Mouse (Mus musculus): ENCODE measurements around the gene Ip6k1.

The Ip6k1 gene

DNA sequence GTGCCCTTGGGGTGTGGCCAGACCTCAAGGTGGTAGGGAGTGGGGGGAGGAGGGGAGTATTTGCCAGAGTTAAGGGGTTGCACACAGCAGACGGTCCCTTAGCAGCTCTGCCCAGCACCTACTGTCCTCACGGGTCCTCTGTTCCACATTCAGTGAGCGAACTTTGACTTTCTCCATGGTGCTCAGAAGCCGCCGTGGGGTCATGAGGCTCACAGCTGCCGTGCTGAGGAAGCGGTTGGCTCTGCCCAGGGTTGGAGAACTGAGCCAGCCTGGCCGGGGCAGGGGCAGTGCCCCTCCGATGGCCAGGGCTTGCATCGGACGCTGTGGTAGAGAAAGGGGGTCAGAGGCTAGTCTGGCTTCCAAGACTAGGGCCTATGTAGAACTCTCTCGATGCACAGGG is 61.1 kb downstream of the Ip6k1 start:
- no peak for DNase-seq

DNA sequence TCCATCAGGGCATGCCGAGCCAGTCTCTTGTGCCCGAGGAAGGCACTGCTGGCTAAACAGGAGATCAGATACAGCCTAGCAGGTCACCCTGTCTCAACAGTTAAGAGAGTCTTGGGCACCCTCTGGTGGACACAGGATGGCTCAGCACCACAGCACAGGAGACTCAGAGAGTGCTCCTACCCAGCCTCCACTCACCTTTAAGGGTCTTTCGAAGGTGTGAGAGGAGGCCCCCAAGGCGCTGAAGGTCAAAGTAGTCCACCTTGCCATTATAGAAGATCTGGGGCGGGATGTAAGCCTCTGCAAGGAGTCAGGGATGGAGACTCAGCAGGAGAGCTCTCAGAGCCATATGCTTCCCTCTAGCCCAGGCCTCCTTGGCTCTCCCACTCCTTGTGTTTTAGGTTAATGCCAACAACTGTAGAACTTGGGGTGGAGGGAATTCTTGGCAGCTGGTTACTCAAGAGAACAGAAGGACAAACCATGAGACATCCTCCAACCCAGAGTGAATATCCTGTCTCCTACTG is 63.2 kb downstream of the Ip6k1 start:
- peak; percentile 59 for DNase-seq

DNA sequence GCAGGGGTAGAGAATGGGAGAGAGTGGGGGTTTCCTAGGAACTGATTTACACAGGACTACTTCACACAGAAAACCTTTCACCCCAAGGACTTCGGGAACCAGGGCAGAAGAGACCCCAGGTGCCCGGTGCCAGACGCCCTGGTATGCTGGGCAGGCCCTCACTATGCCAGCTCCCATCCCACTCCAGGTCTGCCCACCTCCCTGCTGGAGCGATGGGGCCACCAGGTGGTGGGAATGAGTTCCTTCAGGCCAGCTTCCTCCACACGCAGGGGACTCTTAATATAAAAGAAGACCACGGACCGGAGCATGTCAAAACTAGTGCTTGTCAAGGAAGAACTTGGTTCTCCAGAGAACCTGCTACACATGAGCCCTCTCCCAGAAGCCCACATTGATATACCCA is 64.9 kb downstream of the Ip6k1 start:
- no peak for DNase-seq

DNA sequence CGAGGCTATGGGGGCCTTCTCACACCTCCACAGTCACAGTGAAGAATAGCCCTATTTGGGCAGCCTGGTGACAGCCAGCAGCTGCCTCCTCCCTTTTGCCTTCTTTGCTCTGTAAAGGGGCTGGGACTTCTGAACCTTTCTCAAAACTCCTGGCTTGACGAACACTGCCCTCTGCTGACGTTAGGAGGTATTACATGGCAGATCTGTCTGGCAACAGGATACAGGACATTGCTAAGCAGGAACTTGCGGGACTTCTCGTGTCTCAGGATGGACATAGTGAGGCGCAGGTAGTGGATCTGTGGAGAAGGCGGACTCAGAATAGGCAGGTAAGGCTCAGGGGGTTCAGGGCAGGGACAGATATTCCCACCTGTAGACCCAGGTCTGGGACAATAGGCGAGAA is 65.6 kb downstream of the Ip6k1 start:
- peak; percentile 61 for DNase-seq

DNA sequence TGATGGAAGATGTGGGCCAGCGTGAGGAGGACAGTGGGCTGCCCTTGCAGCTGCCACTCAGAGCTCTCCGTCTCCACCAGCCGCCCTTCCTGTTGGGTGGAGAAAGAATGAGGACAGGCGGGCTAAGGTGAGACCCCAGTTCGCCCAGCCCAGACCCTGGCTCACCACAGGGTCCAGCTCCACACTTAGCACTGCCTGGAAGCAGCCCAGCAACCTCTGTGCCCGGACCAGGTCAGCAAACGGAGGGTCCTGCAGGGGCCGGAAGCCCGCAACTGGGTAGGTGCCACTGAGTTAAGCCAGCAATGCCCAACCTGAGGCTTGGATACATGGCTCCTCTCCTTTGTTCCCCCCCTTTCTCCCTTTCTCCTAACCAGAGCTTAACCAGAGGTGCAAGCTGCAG is 66.7 kb downstream of the Ip6k1 start:
- DNase-seq, result no peak

DNA sequence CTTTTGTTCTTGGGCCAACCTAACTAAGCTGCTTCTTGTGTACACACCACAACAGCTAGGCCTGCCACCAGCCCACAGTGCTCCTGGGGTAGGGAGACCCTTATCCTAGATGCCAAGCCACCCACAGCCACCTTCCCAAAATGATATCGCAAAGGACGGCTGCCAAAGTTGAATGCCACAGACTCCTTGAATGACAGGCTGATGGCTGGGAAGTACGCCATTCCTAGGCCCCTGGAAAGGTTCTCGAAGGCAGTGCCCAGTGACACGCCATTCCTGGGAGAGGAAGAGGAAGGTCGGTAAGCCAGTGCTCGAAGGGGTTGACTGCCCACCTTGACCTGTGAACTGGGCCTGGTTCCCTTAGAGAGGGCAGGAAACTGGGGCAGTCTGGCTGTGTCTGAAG is 67.2 kb downstream of the Ip6k1 start:
- no peak for DNase-seq

DNA sequence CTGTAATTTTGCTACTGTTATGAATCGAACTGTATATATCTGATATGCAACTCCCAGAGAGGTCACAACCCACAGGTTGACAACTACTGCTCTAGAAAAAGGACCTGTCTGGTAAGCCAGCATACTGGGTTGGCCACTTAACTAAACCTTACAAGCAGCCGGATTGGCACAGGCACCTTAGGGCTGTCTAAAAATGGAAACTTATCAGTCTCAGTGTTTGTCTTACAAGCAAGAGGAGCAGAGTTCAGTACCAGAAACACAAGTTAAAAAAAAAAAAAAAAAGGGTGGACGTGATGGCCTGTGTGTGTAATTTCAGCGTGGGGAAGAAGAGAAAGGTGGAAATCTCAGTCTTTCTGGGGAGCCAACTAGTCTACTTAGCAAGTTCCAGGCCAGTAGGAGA is 69.5 kb downstream of the Ip6k1 start:
- no peak for DNase-seq

DNA sequence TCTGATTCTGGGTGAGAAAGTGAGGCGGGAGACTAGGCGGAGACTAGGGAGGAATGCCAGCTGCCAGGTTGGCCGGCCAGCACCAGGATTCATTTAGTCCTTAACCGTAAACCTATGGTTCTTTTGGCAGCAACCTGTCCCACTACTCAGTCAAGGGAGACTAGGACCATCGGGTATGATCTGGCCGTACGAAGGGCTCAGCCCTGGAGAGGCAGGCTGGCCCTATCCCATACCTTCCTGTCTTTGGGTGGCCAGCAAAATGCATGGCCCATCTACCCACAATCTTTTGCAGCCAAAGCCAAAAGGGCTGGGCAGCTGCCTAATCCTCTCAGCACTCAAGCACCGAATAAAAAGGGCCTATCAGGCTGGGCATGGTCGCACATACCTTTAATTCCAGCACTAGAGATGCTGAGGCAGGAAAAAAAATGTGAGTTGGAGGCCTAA is 70.2 kb downstream of the Ip6k1 start:
- no peak for DNase-seq

DNA sequence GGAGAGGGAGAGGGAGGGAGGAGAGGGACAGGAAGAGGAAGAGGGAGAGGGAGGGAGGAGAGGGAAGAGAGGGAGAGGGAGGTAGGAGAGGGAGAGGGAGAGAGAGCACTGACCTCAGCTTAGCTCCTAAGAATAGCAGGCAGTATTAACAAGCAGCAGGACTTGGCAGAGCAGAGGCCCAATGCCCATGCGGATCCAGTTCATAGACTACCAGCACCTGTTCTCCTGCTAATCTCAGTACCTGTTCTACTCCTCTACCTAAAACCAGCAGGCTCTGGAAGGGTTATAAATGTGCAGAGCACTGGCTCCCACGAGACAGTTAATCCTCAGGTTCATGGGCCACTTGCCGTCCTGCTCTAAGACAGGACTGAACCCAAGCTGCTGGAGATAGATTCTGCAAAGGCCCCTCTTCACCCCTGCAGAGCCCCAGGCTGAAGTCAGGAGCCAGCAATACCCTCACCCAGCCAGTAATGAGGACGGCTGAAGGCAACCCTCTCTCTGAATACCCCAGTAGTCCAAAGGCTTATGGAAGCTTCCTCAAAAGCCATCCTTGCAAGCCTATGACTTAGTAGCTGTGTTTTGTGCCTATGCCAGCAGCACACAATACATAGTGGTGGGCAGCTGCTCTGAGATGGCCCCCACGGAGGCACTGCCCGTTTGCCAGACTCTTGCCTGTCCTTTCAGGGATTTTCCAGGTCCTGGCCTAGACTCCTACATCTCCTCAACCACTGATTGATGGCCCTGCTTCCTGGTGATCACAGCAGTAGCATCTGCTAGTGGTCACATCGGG is 71.0 kb downstream of the Ip6k1 start:
- no peak for DNase-seq

DNA sequence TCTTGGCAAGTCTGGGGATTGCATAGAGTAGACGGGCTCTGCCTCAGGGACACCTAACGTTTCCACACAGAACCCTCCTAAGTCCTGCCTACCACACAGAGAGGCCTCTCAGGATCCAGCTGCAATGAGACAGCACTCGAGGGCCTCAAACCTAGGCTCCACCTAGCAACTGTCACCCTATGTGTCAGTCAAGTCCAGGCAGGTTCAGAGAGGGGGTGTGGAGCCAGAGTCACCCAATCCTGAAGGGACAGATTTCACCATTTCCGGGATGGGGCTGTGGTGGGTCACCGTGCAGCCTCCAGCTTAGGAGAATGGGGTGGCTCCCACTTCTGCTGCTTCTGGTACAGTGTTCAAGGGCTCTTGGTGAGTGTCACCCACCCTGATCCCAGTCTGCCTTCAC is 77.9 kb downstream of the Ip6k1 start, which contains the start of gene Mst1:
Gene Mst1, plus strand, starts transcription at position 269 of the 400 bp plus-strand sequence.
- no peak for DNase-seq

DNA sequence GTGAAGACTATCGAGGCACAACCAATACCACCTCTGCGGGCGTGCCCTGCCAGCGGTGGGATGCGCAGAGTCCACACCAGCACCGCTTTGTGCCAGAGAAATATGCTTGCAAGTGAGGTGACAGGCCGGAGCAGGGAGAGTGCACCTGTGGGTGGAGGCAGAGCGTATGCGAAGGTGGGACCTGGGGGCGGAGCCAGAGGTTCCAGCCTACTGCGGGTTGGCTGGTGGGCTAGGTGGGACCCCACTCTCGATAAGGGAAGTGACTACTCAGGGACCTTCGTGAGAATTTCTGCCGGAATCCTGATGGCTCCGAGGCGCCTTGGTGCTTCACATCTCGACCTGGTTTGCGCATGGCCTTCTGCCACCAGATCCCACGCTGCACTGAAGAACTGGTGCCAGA is 80.2 kb downstream of the Ip6k1 start:
- DNase-seq, result no peak

DNA sequence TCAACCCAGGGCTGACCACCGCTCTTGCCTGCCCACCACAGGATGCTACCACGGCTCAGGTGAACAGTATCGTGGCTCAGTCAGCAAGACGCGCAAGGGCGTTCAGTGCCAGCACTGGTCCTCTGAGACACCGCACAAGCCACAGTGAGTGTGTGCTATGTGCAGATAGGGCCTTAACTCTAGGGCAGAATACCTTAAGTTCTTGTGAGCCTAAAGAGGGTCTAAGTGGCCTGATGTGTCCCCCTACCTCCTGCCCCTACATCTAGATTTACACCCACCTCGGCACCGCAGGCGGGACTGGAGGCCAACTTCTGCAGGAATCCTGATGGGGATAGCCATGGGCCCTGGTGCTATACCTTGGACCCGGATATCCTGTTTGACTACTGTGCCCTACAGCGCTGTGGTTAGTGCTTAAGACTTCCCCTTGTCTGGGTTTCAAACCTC is 80.7 kb downstream of the Ip6k1 start, which contains the start of gene Rnf123:
Gene Rnf123, minus strand, starts transcription at position 359 of the 444 bp plus-strand sequence.
- no peak for DNase-seq

DNA sequence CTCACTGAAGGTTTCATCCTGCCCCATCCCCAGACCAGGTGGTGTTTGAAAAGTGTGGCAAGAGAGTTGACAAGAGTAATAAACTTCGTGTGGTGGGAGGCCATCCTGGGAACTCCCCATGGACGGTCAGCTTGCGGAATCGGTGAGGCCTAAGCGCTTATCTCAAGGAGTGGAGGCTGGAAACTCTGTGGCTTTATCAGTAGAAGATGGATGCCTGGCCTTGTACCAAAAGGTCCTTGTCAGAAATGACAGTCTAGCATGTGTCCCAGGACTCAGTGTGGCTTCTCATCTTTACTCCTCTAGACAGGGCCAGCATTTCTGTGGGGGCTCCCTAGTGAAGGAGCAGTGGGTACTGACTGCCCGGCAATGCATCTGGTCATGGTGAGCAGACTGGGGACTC is 81.3 kb downstream of the Ip6k1 start:
- no peak for DNase-seq

DNA sequence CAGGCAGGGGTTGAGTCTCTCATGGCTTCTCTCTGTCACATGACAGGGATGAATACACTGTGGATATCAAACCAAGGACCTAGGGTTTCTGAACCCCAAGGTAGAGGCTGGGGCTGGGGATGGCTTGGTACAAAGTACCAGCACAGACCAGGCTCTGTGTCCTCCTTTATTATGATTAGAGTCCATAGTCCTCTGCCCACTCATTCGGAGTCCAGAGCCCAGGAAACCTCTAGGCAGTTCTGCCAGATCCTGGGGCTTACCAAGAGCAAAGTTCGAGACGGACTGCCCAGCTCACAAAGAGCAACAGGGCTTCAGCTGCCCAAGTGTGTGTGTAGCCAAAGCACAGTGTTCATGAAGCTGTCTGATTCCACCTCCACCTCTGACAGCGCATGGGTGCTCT is 83.0 kb downstream of the Ip6k1 start:
- no peak for DNase-seq

DNA sequence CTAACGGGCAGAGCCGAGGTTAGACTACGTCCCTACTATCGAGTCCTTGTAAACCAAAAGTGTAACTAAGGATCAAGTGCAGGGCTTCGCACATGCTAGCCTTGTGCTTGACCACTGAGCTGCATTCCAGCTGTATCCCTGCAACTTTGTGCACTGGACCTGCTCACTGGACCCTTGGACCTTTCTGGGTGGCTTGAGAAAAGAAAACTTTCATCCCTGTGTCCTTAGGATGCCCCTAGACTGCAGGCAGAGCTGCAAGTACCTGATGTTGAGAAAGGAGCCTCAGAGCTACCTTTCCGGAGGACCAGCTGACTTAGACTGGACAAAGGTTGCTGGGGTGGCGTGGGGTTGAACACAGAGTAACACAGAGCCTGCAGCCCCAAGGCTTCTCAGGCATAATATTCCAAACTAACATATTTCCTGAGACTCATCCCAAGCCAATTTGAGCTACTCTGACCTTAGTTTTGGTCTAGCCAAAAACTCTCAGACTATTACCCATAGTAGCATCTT is 88.4 kb downstream of the Ip6k1 start:
- DNase-seq, result no peak

DNA sequence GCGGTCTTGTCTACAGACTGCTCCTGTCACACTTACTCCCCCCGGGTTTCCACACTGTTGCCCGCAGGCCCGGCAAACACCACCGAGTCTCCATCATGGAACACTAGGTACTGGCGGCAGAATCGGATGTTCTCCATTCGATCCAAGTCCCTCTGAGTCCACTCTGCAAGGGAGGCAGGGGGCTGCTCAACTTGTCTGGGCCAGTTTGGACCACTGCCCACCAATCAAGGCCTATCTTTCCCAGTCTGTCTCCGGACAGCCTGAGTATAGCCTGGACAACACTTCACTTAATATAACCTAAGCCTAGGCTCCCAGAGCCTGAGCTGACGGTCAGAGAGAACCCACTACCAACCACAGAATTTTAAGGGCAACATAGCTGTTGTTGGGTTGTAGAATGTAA is 91.3 kb downstream of the Ip6k1 start:
- DNase-seq, result no peak

DNA sequence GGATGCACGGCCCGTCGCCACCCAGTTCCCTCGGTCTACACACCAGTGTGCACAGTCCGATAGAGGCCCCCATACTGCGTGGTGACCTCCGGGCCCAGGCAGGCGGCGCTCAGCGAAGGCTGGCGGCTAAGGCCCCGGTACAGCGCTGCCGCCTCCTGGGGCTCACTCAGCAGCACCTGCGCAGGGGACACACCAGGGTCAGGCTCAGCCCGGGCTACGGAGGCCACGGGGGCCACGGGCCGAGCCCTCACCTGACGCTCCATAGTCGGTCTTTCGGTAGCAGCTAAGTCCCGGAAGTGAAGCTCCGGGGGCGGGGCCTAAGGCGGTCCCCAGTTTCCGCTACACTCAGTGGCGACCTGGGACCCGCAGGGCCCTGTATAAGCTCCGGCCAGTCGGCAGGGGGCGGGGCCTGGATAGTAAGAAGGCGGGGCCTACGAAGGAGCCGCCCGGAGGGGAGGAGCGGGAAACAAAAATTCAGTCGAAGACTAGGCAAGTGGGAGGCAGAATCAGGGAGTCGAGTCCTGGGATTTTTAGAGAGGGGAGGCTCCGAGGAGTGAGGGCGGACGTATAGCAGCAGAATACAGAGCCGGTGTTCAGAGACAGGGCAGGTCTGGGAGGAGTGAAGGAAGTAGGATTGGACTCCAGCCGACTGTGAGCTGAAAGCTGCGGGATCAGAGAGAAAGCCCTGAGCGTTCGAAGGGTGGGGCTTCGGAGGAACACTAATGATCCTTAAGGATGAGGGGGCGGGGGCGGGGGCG is 92.1 kb downstream of the Ip6k1 start, which contains the start of gene Apeh:
Gene Apeh, minus strand, starts transcription at position 423 of the 758 bp plus-strand sequence.
- DNase-seq, result peak; percentile 82

DNA sequence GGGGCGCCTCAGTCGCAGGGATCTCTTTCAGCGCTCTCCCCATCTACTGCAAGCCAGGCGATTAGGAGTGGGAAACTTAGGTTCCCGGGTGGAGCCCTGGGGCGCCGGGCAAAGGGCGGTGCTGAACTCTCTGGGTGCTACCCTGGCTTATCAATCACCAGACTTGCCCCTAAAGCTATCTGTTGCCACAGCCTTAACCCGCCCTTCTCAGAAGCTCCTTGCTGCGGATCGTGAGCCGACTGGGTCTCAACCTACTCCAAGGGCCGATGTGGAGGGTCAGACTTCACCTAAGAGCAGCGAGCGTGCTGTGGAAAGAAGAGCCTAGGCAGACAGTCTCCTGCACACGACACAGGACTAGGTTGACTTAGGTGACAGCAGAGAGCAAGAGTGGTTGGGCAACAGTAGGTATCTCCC is 92.7 kb downstream of the Ip6k1 start:
- no peak for DNase-seq

DNA sequence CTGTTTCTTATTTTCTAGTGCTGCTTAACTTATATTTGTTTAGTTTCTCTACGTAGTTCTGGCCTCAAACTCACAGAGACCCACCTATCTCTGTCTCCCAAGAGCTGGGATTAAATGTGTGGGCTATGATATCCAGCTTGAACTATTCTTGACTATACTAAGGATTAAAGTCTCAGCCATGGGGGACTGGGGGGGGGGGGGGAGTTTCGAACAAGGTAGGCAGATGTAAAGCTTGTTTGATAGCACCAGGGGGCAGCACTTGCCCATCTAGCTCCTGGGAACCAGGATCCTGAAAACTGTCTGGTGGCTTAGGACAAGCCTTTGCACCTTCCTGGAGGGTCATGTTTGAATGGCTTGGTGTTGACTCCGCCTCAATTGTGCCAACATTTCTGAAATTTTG is 93.2 kb downstream of the Ip6k1 start:
- no peak for DNase-seq

DNA sequence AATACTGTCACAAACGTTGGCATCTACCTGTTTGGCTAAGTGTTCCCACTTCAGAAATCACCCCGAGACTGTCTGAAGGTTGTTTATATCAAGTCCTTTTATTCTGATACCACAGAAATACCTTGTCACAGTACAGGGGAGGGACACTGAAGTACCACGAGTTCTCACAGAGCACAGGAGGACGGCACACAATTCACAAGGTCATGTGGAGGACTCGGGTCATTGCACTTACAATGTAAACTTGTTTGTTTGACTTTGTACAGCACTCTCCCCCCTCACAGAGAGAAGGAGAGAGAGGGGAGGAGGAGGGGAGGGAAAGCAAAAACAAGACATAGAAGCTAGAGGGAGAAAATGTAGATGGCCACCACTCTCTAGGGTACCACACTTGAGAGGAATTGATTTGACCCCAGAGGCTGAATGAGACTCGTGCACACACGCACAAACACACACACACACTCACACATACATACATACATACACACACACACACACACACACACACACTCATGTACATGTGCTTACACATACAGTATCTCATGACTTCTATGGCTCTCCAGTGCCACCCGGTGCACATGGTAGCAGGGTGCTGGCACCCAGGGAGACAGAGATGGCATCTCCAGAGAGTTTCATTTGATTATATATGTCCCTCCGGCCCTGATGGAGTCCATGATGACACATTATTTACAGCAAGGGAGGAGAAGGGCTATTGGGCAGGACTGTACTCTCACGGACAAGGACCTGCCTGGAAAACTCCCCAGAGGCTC is 93.8 kb downstream of the Ip6k1 start:
- no peak for DNase-seq
